Mouse (Mus musculus) forebrain, embryonic 11.5 days (tissue): ENCODE data around the gene Ebi3. TPM values are rescaled to one million over a fixed set of nuclear protein-coding genes. Genes with fewer than 3 reads are reported as not detected.
"Not testable (repeated sequence)": the region's sequence is repeated elsewhere in the genome, so short reads cannot be mapped to it uniquely, and the experiment has no call there.

Experiments used
- ATAC-seq: fragments of 200-750 bp; cut with Nextera tagmentation; replicated peaks from 2 replicates; pipeline ENCODE4 v1.8.0; 2017; ENCODE audit warnings: moderate TSS enrichment; ENCODE audit not compliant: low FRiP score
- DNase-seq: peaks from one replicate; pipeline ENCODE4 v3.0.0-alpha.2; 2017; ENCODE audit warnings: low spot score
- H3K27ac ChIP-seq: fragments of 300-500 bp; sonication (generic); 2 replicates; pipeline ENCODE4 v1.5.1; 2014; ENCODE audit warnings: low read depth, low read length
- H3K27me3 ChIP-seq: fragments of 300-500 bp; sonication (generic); 2 replicates; pipeline ENCODE4 v1.6.1; 2014; ENCODE audit warnings: mild to moderate bottlenecking, low read length, mixed read lengths; ENCODE audit not compliant: control insufficient read depth, insufficient read depth
- H3K36me3 ChIP-seq: fragments of 300-500 bp; sonication (generic); 2 replicates; pipeline ENCODE4 v1.6.1; 2014; ENCODE audit warnings: mild to moderate bottlenecking, low read length, moderate library complexity, mixed read lengths; ENCODE audit not compliant: control insufficient read depth, insufficient read depth
- H3K4me1 ChIP-seq: fragments of 300-500 bp; sonication (generic); replicated peaks from 2 replicates; pipeline ENCODE4 v1.6.1; 2014; ENCODE audit warnings: low read length, mixed read lengths; ENCODE audit not compliant: control insufficient read depth, insufficient read depth
- H3K4me2 ChIP-seq: fragments of 300-500 bp; sonication (generic); 2 replicates; pipeline ENCODE4 v1.6.1; 2014; ENCODE audit warnings: low read depth, mild to moderate bottlenecking, low read length, moderate library complexity, mixed read lengths; ENCODE audit not compliant: severe bottlenecking
- H3K4me3 ChIP-seq: fragments of 300-500 bp; sonication (generic); 2 replicates; pipeline ENCODE4 v1.5.1; 2014; ENCODE audit warnings: low read depth, low read length
- H3K9ac ChIP-seq: fragments of 300-500 bp; sonication (generic); 2 replicates; pipeline ENCODE4 v1.6.1; 2014; ENCODE audit warnings: low read length
- H3K9me3 ChIP-seq: fragments of 300-500 bp; sonication (generic); 2 replicates; pipeline ENCODE4 v1.6.1; 2016; ENCODE audit warnings: low read length, mixed read lengths; ENCODE audit not compliant: control insufficient read depth
- WGBS: fragments of 180-500 bp; shearing (Covaris S2); extraction: QIAGEN DNeasy Blood & Tissue Kit; methylation state at CpG from one replicate; pipeline ENCODE4 v1.1.7; 2014; 5-methylcytosine and 5-hydroxymethylcytosine counted together
- polyA plus RNA-seq: library from polyadenylated mRNA; unstranded; fragments of >200 nt; fragmentation: Nextera tagmentation; extraction: Ambion mirVana; gene quantifications from 2 replicates; pipeline ENCODE4 v1.2.1, GENCODE M21; 2014

Gene Ebi3
- polyA plus RNA-seq, 1 experiment from 2014 or later, result 2.1 TPM

DNA sequence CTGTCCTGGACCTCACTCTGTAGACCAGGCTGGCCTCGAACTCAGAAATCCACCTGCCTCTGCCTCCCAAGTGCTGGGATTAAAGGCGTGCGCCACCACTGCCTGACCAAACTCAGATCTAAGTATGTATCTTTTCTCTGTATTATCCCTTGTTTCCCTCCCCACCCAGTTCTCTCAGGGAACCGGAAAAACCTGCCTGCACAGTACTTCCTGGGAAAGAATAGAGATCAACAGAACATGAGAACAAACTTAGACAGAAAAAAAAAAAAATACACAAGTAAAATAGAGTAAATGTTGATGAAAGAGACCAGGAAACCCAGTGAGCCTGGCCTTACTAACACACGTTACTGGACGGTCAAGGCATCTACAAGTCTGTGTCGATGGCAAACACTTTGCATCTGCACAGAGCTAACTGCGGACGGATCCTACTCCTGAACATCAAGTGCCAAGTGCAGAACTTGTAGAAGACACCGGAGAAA, 8.0 kb upstream of the Ebi3 start:
- Histone ChIP-seq H3K4me3 (peak overlapping the region; percentile 38), H3K4me2 (peak overlapping the region; percentile 64)
- H3K4me1 ChIP-seq, H3K9ac ChIP-seq, ATAC-seq, H3K27ac ChIP-seq, H3K36me3 ChIP-seq, H3K9me3 ChIP-seq, DNase-seq, H3K27me3 ChIP-seq: not testable (repeated sequence)
- WGBS, result 35% methylated on average over 10 of the region's 10 CpGs

- H3K36me3 ChIP-seq, H3K4me1 ChIP-seq, H3K9me3 ChIP-seq, H3K27me3 ChIP-seq: not testable (repeated sequence)
- DNase-seq, result peak; percentile 79
- H3K9ac ChIP-seq, result peak overlapping the region; percentile 56
- under 1% methylated on average over 50 of the region's 56 CpGs for WGBS
- peak; percentile 97 for ATAC-seq
- H3K4me3 ChIP-seq, result peak overlapping the region; percentile 38
- H3K27ac ChIP-seq, result peak overlapping the region; percentile 77
- peak overlapping the region; percentile 64 for H3K4me2 ChIP-seq
Measured at GRCm38 (mm10) chr17:55944866-55945682, 7.4 kb upstream of the Ebi3 start.

DNA sequence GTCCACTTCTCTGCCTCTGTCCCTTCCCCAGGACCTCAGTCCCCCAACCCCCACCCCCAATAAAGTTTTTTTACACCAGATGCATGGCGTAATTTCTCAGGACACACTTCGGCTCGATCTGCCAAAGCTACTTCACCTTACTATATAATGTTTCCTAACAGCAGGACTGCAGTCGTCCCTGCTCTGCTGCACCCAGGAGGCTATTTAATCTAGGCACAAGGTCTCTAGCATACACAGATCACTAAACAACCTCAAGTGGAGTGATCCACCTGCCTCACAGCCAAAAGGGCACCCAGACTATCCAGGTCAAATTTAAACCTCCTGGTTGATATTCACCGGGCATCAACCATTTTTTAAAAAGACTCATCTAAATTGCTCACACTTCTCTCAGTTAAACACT, 6.7 kb upstream of the Ebi3 start:
- ATAC-seq (0 out of 2 replicates have a peak, but pooled peaks have one; percentile 0), DNase-seq (no peak)
- no peak overlapping the region for H3K27ac ChIP-seq
- H3K27me3 ChIP-seq, result no peaks in the 10 kb centered on the region
- peak overlapping the region; percentile 64 for H3K4me2 ChIP-seq
- WGBS, result 40% methylated on average over 5 of the region's 5 CpGs
- no peaks in the 10 kb centered on the region for H3K36me3 ChIP-seq
- H3K4me3 ChIP-seq, result peak overlapping the region; percentile 38
- H3K9me3 ChIP-seq, result no peaks in the 10 kb centered on the region
- peak overlapping the region; percentile 56 for H3K9ac ChIP-seq
- peaks cover 3% of the 10 kb centered on the region; the same call in 1 of the 2 replicates for H3K4me1 ChIP-seq

GRCm38 (mm10) chr17:55948647-55949046, 3.8 kb upstream of the Ebi3 start:
- Histone ChIP-seq H3K27ac (no peak overlapping the region), H3K4me2 (no peak overlapping the region), H3K27me3 (no peaks in the 10 kb centered on the region), H3K9ac (no peak overlapping the region), H3K36me3 (no peaks in the 10 kb centered on the region), H3K9me3 (no peaks in the 10 kb centered on the region), H3K4me1 (peaks cover 3% of the 10 kb centered on the region; the same call in 1 of the 2 replicates), H3K4me3 (no peak overlapping the region)
- ATAC-seq (no peak), DNase-seq (no peak)
- 89% methylated on average over 4 of the region's 4 CpGs for WGBS

- H3K27ac ChIP-seq, result no peak within 1 kb of the TSS
- H3K36me3 ChIP-seq, result no peaks in the 10 kb centered on the region
- H3K4me1 ChIP-seq, result peaks cover 3% of the 10 kb centered on the region; the same call in 1 of the 2 replicates
- H3K4me2 ChIP-seq, result no peak within 1 kb of the TSS
- no peaks in the 10 kb centered on the region for H3K9me3 ChIP-seq
- no peak for ATAC-seq
- no peak within 1 kb of the TSS for H3K9ac ChIP-seq
- 94% methylated on average over 2 of the region's 2 CpGs for WGBS
- H3K27me3 ChIP-seq, result no peaks in the 10 kb centered on the region
- DNase-seq, result no peak
- no peak within 1 kb of the TSS for H3K4me3 ChIP-seq
Measured at GRCm38 (mm10) chr17:55949400-55949799, 3.0 kb upstream of the Ebi3 start, which contains the start of gene Zfp119b. Gene Zfp119b, minus strand, starts transcription at chr17:55949500.

DNA sequence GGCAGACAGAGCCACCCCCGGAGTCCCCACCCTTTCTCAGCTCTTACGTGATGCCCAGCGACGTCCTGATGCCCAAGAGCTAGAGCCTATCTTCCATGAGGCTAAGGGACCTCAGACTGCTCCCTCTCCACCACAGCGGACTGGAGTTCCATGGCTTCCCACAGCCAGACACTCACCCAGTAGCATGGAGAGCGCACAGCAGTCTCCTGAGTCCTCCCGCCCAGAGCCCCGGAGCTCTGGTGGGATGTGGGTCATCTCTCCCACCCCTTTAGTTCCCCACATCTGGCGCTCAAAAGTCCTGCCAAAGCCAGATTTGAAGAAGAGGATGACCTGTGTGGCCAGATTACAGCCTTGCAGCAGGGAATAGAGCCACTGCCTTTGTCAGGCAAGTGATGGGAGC, 1.8 kb upstream of the Ebi3 start:
- peak; percentile 41 for DNase-seq
- Histone ChIP-seq H3K9ac (no peak overlapping the region), H3K36me3 (no peaks in the 10 kb centered on the region), H3K27ac (no peak overlapping the region), H3K4me3 (no peak overlapping the region), H3K27me3 (no peaks in the 10 kb centered on the region), H3K4me1 (peaks cover 3% of the 10 kb centered on the region; the same call in 1 of the 2 replicates), H3K4me2 (no peak overlapping the region), H3K9me3 (no peaks in the 10 kb centered on the region)
- 82% methylated on average over 9 of the region's 9 CpGs for WGBS
- ATAC-seq, result no peak

GRCm38 (mm10) chr17:55952041-55952440, 399 bp upstream of the Ebi3 start:
- H3K9ac ChIP-seq, result no peak overlapping the region

GRCm38 (mm10) chr17:55953751-55954150, 1.3 kb downstream of the Ebi3 start:
- no peak for DNase-seq

More at GRCm38 (mm10) chr17:55952041-55952440, 399 bp upstream of the Ebi3 start:
- Histone ChIP-seq H3K4me1 (peaks cover 2% of the 10 kb centered on the region; the same call in 1 of the 2 replicates), H3K27me3 (no peaks in the 10 kb centered on the region), H3K36me3 (no peaks in the 10 kb centered on the region), H3K27ac (no peak overlapping the region), H3K4me2 (no peak overlapping the region), H3K9me3 (no peaks in the 10 kb centered on the region), H3K4me3 (no peak overlapping the region)
- ATAC-seq (no peak), DNase-seq (peak; percentile 50)

More at GRCm38 (mm10) chr17:55953751-55954150, 1.3 kb downstream of the Ebi3 start:
- Histone ChIP-seq H3K4me1 (peaks cover 5% of the 10 kb centered on the region), H3K9ac (no peak overlapping the region), H3K4me2 (no peak overlapping the region), H3K9me3 (no peaks in the 10 kb centered on the region), H3K4me3 (no peak overlapping the region), H3K27ac (no peak overlapping the region), H3K27me3 (no peaks in the 10 kb centered on the region), H3K36me3 (no peaks in the 10 kb centered on the region)
- 84% methylated on average over 6 of the region's 6 CpGs for WGBS
- no peak for ATAC-seq
